Comparison of ENCODE assay signal across 7 mouse cellular contexts in the genomic region with DNA sequence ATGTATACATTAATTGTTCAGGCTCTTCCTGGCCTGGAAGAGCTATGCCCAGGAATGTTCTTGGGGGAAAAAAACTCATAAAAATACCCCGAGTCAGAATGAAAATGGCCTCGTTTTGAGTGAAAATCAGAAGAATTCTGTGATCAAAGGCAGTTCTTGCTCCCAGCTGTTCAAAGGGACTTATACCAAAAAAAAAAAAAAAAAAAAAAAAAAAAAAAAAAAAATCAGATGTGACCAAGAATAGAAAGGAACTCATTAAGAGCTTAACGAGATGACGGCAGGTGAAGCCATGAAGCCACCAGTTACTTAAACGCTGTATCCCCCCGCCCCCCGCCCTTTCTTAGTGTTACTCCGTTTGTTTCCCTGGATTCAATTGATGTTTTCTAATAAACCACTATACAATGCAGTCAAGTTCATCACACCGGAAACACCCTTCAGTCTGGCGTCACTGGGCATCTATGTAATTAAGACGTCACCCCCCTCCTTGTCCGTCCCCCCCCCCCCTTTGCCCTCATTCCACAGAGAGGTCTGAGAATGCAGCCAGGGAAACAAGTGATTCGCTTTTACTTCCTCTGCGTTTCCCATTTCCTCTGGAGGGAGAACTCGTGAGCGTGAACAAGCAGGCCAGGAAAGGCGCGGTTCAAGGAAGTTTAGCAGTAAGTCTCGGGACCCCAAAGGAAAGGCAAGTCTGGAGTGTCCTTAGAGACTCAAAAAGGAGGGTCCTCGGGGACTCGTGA.
A peak's percentile ranks its signal among the peaks of the same experiment; 100 is the strongest.
DNase-seq lines count a peak whose midpoint lies in the region.

No protein-coding gene starts in this region.

- H3K36me3 ChIP-seq in embryonic facial prominence, embryonic 10.5 days (replicated peaks) = no peaks in the 10 kb centered on the region

- DNase-seq in embryonic facial prominence, embryonic 10.5 days (ENCODE audit: low spot score) = peak; percentile 49
- DNase-seq in heart, adult 9 months (ENCODE audit: low spot score in 2 of 2) = peak; percentile 21 to 36
- peak; percentile 15 to 19 for DNase-seq in kidney, adult 8-10 months
- peak; percentile 50 to 53 for DNase-seq in lung, postnatal 4 days
- no peak for DNase-seq in gastrocnemius, postnatal 4 days (ENCODE audit: low spot score in 2 of 2)
- DNase-seq in cerebellum, postnatal 4 days (ENCODE audit: low spot score in 2 of 2) = no peak
- no peak for DNase-seq in left cerebral cortex, adult 8-10 months (ENCODE audit: low spot score in 2 of 2)

- H3K27ac ChIP-seq in embryonic facial prominence, embryonic 10.5 days (replicated peaks) = no peak overlapping the region; the same call in 1 of the 2 replicates

- peak overlapping the region; percentile 41 for H3K4me3 ChIP-seq in embryonic facial prominence, embryonic 10.5 days

- no peaks in the 10 kb centered on the region for H3K27me3 ChIP-seq in embryonic facial prominence, embryonic 10.5 days (replicated peaks; ENCODE audit: low read depth, poor library complexity, severe bottlenecking)

- WGBS in embryonic facial prominence, embryonic 10.5 days = 47% methylated on average over 21 of the region's 21 CpGs

- no peaks in the 10 kb centered on the region for H3K9me3 ChIP-seq in embryonic facial prominence, embryonic 10.5 days

- H3K4me1 ChIP-seq in embryonic facial prominence, embryonic 10.5 days = peaks cover 22% of the 10 kb centered on the region

Comparison
In these comparisons a context has a peak if more than half of its experiments do, and no peak if none do; other contexts are left out.
1. DNase-seq: peak in embryonic facial prominence, embryonic 10.5 days (single experiment), heart, adult 9 months (2 of 2), kidney, adult 8-10 months (2 of 2) and lung, postnatal 4 days (2 of 2); none in gastrocnemius, postnatal 4 days (0 of 2), cerebellum, postnatal 4 days (0 of 2) and left cerebral cortex, adult 8-10 months (0 of 2).